Mouse (Mus musculus) adrenal gland, postnatal 4 days (tissue): ENCODE measurements around the gene Ercc2. TPM values are rescaled to one million over a fixed set of nuclear protein-coding genes. Genes with fewer than 3 reads are reported as not detected.

Experiments used
- DNase-seq, 2 experiments: peaks; one replicate each; pipeline ENCODE4 v3.0.0; 2021 to 2022; ENCODE audit warnings: low spot score in 2 of 2, mixed read lengths in 2 of 2
- long read RNA-seq, 2 experiments: library from polyadenylated mRNA; stranded (forward); transcript quantifications; one replicate each; pipeline ENCODE4 v2.0.0; 2021
- total RNA-seq, 2 experiments: library from RNA; stranded (reverse); gene quantifications; 2 replicates each; pipeline ENCODE4 v1.2.3; 2021

Ercc2 gene
- total RNA-seq, result 10 to 100 TPM; 39.6 to 41.6 TPM
- long read RNA-seq, experiment 1, partial matches to known transcripts, result 2 of 6 reads
- long read RNA-seq, experiment 1, other reads (novel, unspliced or antisense), result 0 of 6 reads
- long read RNA-seq, experiment 2, transcript Ercc2-201 (23 exons, 3,578 nt), result major isoform, 31 of 59 reads
- long read RNA-seq, experiment 2, partial matches to known transcripts, result 14 of 59 reads
- long read RNA-seq, experiment 2, other reads (novel, unspliced or antisense), result 12 of 59 reads

- peak; percentile 94 to 99 for DNase-seq
These were observed at the start of gene Ercc2 for GRCm38 (mm10) chr7:19381377-19382165. Gene Ercc2, plus strand, starts transcription at chr7:19382010.

- DNase-seq, result peak; percentile 52 to 59
These were observed 49.0 kb upstream of the Ercc2 start for GRCm38 (mm10) chr7:19332709-19333352.

DNA sequence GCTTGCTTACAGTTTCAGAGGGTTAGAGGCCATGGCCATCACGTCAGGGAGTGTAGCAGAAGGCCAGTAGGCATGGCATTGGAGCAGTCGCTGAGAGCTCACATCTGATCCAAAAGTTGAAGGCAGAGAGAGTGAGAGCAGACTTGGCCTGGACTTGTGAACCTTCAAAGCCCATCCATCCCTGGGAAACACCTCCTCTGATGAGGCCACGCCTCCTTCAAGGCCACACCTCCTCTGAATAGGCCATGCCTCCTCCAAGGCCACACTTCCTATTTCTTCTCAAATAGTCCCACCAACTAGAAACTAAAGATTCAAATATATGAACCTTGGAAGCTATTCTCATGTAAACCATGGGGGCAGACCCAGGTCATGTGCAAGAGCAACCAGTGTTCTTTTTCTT, 46.2 kb upstream of the Ercc2 start:
- no peak for DNase-seq

DNA sequence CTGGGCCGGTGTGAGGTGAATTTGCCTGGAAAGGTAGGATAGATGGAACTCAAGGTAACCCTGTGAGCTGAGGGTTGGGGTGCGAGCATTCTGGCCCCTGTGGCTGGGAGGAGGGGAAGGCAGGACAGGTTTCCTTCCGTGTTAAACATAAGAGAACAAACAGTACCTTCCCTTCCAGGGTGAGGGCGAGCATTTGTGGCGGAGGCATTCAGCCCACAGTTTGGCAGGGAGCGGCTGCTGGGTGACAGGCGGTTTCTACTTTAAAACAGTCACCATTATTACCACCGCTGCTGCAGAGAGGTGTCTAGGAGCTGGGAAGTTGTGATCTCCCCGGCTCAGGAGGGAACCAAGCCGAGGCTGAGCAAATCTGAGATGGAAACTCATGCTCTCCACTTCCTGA, 44.7 kb upstream of the Ercc2 start:
- DNase-seq, result no peak

DNA sequence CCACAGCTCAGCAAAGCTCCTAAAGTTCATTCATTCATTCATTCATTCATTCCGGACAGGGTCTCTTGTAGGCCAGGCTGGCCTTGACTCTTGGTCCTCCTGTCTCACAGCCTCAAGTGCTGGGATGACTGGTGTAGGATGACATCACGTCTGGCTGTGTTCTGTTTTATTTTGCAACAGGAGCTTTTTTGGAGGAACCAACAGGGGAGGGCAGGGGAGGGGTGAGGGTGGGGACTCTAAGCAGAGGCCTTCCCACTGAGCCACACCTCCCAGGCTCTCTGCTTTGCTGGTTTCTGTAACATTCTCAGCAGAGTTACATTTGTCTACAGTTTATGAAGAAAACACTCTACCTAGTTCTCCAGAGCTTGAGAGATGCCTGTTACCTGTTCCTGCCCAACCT, 43.8 kb upstream of the Ercc2 start:
- no peak for DNase-seq

GRCm38 (mm10) chr7:19338596-19338995, 43.2 kb upstream of the Ercc2 start:
- no peak for DNase-seq

DNA sequence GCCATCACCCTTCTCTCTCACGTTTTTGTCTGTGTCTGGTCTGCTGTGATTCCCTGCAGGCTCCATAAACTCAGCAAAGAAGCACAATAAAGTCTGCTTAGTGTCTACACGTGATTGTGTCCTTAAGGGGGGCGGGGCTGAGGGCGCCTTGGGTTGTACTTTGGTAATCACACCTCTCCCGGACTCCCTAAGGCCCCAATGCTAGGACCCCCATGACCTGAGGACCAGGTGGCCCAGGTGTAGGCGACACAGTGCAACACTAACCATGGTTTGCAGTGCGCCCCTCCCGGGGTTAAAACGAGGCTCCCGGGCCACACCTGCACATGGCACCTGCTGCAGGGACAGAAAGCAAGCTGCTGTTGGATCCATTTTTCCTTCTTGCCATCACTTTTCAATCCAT, 40.6 kb upstream of the Ercc2 start:
- no peak for DNase-seq

- DNase-seq, result no peak
These were observed 39.9 kb upstream of the Ercc2 start for GRCm38 (mm10) chr7:19341761-19342409.

- peak; percentile 69 to 72 for DNase-seq
These were observed 39.3 kb upstream of the Ercc2 start for GRCm38 (mm10) chr7:19342481-19343027.

DNA sequence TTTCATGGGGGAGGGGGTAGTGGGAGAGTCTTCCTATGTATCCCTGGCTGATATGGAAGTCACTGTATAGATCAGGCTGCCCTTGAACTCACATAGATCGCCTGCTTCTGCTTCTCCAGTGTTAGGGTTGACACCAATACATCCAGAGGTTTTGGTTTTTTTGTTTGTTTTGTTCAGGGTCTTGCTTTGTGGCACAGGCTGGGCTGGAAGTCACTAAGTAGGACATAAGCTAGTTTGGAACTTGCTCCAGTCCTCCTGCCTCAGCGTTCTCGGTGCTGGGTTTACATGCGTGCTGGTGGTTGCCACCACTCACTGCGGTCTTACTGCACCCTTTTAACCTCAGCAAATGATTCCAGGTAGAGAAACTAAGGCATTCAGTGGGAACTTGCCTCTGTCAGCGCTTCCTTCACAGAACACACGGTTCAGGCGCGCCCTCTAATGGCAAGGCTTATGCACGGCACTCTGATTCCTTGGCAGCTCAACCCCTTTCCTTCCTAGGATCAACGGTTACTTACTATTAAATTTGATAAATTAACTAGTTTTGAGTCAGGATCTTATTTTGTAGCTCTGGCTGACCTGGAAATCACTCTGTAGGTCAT, 38.5 kb upstream of the Ercc2 start:
- peak in 1 of 2 experiments; percentile 59 for DNase-seq

DNA sequence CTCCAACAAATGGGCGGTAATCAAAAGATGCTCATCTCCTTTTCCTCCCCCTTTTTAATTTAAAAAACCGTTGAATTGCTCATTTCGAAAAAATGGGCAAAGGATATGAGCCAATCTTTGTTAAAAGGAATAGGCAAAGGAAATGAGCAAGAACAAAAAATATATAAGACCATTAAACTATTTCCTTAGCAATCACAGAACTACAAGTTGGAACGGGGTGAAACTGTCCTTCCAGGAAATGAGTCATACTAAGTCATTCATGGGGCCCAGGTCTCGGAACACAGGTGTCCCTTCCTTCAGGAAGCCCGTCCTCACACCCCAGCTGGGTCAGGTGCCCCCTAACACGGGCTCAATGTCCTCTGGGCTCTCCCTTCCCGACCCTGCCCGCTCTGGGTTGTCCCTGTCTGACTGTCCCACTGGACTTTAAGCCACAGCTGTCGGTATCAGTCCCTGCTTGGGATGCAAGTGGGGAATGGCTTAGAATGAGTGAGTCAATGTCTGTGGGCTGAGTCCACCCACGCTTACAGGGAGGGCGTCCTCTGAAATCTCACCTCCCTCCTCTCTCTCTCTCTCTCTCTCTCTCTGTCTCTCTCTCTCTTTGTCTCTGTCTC, 37.5 kb upstream of the Ercc2 start, which contains the start of gene Ercc1:
Ercc1 (plus strand) TSS at position 542 of the 611 bp plus-strand sequence.
- DNase-seq, result no peak

GRCm38 (mm10) chr7:19344938-19345471, 36.8 kb upstream of the Ercc2 start:
- peak; percentile 63 to 85 for DNase-seq

DNA sequence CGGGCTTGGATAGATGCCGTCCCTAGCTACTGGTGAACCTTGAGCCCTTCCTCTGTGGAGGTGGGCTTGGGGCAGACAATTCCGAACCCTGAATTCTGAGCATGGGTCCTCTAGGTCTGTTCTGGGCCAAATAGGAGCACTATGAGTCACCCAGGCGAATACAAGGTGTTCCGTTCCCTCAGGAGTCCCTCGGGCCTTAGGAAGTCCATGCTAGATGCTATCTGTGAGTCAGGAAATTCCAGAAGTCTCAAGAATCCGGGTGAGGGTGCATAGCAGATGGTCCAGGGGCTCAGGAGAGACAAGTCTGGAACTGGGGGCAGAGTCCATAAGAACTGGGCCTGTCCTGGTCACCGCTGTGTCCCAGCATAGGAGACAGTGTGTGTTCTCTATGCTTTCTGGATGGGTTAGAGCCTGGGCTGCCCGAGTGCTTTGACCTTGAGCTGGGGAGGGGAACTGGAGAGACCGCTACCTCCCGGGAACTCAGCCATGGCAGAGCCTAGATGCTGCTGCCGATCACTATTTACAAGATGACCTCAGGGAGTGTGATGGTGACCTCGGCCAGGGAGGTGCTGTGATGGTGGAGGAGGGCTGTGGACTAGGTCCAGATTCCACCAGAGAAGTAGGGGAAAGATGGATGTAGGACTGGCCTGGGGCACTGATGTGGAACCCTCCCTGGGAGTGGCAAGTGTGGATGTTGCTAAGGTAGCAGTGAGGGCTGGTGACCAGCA, 32.5 kb upstream of the Ercc2 start:
- no peak for DNase-seq

- no peak for DNase-seq
These were observed 31.6 kb upstream of the Ercc2 start for GRCm38 (mm10) chr7:19350221-19350620.

DNA sequence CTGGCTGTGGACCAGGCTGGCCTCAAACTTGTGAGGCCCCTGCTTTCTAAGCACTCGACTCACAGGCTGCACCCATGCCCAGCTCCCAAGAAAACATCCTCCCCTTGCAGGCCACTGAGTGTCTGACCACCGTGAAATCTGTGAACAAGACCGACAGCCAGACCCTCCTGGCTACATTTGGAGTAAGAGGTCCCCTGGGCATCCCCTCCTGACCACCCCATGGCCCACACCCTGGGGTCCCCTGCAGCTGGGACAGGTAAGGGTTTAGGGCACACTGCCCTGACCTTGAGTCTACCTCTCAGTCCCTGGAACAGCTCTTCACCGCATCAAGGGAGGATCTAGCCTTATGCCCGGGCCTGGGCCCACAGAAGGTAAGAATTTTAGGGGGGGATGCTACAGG, 26.8 kb upstream of the Ercc2 start:
- no peak for DNase-seq

DNA sequence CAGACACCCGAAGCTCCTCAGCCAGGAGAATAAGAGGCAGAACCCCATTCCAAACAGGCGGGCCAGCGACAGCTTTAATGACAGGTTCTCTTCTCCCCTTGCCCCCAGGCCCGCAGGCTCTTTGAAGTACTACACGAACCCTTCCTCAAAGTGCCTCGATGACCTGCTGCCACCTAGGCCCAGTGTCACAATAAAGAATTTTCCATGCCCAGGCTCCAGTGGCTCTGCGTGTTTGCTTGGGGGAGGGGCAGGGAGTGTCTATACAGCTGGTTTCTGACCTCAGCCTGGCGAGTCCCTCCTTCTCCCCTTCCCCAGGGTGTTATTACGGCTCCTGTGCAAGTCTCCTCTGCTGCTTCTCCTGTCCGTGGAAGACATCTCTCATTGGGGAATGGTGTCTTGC, 25.5 kb upstream of the Ercc2 start:
- no peak for DNase-seq

GRCm38 (mm10) chr7:19357381-19358375, 24.1 kb upstream of the Ercc2 start:
- no peak for DNase-seq

DNA sequence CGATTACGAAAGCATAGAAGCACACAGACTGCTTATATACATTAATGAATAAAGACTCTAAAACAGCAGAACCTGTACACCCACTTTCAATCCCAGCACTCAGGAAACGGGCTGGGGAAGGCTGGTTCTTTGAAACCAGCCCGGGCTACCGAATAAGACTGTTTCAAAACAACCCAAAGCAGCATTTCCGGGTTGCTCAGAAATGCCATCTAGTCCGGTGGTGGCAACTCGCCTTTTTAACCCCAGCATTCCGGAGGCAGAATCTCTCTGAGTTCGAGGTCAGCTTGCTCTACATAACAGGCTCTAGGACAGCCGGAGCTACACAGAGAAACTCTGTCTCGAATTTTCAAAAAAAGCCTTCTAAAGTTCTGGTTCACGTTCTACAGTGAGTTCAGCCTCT, 23.2 kb upstream of the Ercc2 start:
- DNase-seq, result no peak
